Mouse (Mus musculus) right cerebral cortex, adult 18-20 months (tissue): Measurements from ENCODE around the gene Ptprn2.

ENCODE experiments used
- DNase-seq: peaks from one replicate; pipeline ENCODE4 v3.0.0; 2022; ENCODE audit warnings: mixed read lengths

Gene Ptprn2

DNA sequence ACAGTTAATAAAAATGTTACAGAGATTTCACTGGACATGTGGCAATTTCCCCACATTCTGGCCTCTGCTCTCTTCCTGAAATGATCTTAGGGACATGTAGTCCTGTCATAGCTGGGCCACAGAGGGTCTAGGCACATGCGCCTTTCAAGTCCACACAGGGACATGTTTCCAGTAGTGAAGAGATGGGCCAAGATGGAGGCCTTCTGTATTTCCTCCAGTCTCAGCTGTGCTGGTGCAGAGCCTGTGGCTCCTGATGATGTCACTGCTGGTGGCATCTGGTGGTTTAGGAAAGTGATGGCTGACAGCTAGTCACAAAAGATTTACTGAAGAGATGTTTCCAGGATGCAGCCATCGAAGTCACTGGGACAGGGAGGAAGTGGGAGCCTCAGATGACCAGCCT lies 797.1 kb downstream of the Ptprn2 start:
- DNase-seq, result no peak

DNA sequence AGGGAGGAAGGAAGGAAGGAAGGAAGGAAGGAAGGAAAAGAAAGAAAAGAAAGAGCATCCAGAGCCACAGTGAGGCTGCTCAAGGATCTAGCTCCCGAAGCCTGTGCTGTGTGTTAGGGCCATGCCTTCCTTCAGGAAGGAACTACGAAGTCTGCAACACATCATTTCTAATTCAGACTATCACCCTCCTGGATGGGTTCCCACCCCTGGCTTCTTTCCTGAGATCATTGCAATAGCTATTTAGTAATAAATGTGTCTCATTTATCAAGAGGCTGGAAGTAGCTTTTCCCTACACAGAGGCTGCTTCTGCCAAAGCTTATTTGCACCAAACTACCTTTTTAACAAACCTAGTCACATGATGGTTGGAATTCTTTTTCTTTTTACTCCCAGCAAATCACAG lies 801.9 kb downstream of the Ptprn2 start:
- DNase-seq, result no peak

DNA sequence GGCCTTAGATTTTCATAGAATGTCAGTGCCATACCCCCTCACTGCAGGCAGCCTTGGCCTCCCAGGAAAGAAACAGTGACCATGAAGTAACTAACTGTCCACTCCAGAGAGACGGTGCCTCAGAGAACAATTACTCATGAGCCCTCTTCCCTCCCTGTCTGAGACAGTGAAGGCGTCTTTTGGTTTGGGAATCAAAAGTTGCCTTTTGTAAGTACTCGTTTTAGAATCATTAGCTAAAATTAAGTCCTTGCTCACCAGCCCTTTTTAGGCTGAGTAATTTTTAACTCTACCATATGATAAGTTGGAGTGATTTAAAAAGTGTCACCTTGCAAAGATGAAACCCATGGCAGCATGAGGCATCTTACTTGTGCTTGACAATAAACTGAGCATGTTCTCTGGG lies 806.4 kb downstream of the Ptprn2 start:
- no peak for DNase-seq

DNA sequence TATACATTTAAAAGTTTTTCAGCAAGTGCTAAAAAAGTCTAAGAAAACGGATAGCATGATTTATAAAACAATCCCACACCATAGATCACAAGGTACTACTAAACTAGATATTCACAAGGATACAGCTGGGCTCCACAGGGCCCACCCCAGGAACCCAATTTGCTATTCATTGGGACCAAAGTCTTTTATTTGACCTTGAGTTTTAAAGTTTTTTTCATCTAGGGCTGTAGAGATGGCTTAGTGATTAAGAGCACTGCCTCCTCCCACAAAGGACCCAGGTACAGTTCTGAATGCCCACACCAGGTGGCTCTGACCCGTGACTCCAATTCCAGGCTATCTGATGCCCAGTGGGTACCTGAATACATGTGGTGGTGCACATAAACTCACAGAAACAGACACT lies 811.3 kb downstream of the Ptprn2 start:
- DNase-seq, result no peak

DNA sequence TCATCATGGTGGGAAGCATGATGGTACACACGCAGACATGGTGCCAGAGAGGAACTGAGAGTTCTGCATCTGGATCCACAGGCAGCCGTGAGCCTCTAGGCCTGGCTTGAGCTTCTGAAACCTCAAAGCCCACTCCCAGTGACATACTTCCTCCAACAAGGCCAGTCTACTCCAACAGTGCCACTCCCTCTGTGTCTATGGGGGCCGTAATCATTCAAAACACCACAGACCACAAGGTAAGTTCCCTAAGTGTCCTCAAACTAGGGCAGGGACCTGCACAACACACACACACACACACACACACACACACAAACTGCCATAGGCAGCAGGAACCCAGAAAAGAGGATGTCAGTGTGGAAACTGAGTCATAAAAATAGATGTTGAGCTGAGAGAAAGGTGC lies 813.6 kb downstream of the Ptprn2 start:
- DNase-seq, result no peak

DNA sequence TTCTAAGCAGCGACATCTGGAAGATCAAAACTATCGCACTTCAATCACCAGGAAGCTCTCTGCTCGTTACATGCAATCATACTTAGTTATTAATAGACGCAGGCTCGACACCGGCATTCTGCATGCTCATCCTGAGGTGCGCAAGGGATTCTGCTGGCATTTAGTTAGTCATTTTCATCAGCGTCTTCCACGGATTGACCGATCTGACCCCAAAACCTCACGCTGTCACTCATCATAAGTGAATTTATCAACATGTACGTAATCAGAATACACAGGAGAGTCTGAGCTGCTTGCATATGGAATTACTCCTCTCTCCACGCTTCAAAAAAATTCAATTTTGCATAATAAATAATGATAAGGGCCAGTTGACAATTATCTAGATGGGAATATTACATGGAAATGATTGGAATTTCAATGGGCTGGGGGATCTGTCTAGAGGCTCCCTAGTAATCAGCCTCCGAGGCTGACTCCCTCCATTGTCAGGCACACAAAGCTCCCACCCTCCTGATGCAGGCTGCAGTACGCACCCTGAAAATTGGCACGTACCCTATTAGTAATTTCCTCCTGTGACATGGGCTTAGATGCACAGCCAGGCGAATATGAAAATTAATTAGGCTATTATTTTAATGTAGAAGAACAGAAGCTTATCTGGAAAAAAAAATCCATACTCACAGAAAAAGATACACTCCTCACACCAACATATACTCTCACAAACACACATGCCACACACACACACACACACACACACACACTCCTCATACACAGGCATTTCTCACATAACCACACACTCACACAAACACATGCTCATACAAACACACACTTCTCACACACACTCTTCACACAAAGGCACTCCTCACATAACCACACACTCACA lies 819.5 kb downstream of the Ptprn2 start:
- DNase-seq, result no peak

DNA sequence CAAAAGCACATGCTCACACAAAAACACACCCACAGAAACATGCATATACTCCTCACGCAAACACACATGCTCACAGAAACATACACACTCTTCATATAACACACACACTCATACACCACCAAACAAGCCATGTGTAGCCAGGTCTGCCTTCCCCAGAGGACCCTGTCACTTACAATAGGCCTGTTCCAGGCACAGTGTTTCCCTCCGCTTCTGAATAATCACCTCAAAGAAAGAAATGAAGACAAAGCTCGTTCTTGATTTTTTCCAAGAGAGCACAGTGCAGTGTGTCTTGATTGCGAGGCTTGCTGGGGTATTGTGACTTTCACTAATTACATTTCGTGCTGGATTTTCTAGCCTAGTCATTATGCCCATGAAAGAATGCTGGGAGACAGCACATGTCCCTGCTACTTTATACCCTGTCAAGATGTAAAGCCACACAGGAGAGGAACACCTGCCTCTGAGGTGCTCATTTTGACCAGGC lies 820.1 kb downstream of the Ptprn2 start:
- DNase-seq, result no peak

DNA sequence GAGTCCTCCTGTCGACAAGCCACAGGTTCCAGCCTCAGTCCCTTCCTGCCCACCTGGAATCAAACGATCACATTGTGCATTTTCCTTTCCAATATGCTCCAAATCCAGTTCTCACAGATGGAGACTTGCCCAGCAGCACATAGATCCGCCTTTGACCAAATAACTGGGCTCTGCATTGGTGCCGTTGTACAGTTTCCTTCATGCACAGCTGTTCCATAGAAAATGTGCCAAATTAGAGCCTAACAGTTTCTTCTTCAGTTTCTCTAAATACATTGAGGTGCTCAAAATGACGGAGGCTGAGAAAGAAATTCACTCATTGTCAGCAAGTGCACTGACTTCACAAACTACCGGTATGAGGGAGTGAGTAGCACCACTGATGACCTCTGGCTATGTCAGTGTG lies 826.6 kb downstream of the Ptprn2 start:
- peak; percentile 34 for DNase-seq

DNA sequence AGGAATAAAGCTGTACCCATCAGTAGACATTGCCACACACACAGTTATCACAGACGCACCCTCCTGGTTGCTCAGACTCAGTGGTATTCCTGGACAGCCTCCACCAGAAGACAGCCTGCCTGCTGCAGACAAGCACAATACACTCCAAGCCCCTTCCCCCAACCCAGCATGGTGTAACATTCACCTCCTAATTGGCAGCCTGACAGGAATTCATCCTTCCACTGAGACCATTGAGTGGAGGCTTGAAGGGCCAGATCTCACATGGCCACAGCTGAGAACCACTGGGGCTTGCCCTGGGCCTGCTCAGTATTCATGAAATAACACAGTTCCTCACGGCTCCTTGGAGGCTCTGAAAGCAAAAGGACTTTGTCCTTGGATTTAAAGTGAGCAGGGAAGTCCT lies 829.5 kb downstream of the Ptprn2 start:
- DNase-seq, result no peak

DNA sequence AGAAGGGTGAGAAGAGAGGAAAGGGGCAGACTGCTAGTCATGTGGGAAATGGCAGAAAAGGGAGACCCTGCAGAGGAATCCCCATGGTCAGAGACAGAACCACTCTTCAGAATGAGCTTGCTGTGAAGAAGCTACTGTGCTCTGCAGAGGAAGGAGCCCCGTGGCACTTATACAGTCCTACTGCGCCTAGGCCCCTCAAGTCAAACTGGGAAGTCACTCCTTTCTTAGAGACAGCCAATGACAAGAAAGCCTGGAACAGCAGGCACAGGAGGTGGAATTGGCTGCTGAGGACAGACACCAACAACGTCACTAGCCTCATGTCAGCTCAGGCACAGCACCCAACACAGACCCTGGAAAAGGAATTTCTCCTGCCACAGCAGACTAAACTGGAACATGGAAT lies 830.1 kb downstream of the Ptprn2 start:
- no peak for DNase-seq

DNA sequence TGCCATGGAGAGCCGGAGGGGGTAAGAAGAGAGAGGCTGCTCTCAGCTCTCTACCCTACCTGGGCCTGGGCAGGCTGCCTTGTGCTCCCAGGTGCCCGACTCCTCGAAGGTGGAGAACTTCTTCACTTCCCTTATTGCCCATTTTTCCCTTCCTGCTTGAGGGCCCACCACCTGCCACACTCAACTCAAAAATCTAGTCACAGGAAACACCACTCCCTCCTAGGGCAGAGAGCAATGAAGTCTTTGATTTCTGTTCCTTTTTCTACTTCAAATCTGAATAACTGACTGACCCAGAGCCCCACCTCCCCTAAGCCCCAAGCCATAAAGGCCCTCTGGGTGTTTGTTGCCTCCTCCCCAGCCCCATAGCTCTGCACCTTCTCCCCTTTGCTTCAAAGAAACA lies 832.7 kb downstream of the Ptprn2 start:
- no peak for DNase-seq

DNA sequence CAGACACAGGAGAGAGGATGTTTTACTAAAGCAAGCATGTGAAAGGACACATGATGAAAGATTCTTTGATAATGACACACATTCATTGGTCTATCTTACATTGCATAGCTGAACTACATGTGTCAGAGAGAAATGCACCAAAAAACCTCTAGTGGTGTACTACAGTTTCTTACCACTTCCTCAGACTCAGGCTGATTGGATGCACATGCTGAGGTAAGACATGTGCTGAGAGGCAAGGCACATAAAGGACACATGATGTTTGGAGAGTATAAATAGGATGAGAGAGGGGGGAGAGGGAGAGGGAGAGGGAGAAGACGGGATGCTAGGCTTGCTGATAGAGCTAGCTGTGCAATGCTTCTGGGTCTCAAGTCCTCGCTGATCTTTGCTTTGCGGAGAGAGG lies 837.5 kb downstream of the Ptprn2 start:
- no peak for DNase-seq
